Mouse (Mus musculus) lung, postnatal 0 days (tissue): ENCODE data around the gene Chit1.
A peak's percentile ranks its signal among the peaks of the same experiment; 100 is the strongest.

Experiments used
- CTCF ChIP-seq: IDR thresholded peaks from 2 replicates; pipeline ENCODE4 v1.5.1; 2016; ENCODE audit warnings: antibody characterized with exemption, mild to moderate bottlenecking
- EP300 ChIP-seq: IDR thresholded peaks from 2 replicates; pipeline ENCODE4 v1.6.1; 2016; ENCODE audit warnings: antibody characterized with exemption, mild to moderate bottlenecking, control low read depth

GRCm38 (mm10) chr1:134079477-134080163 is 31.4 kb upstream of the Chit1 start:
- no peak for TF ChIP-seq CTCF
- peak; percentile 95 for TF ChIP-seq EP300
